In the genomic region with DNA sequence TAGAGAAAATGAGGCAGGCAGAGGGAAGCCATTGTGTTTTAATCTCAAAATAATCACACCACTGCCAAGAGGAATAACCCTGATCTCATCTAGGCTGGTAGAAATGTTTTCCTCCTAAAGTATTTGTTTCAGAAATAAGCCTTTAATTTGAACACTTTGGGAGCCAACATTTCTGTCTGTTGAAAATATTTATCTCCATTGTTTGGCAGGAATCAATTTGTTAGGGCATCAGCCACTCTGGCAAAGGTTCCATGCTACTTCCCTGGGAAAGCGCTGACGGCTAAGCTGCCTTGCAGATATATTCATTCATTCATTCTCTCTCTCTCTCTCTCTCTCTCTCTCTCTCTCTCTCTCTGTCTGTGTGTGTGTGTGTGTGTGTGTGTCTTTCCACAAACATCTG, we compare ENCODE assay signal across 15 mouse cellular contexts.
"Had no signal": no experiment of that assay in that cellular context is flagged by ENCODE, and none has a peak within 500 bp of the region (broad histone marks: within the 10 kb centered on the region; RNA-seq: fewer than 3 reads in every experiment).

No protein-coding gene starts in this region.

- ATAC-seq: midbrain, embryonic 13.5 days had no signal

- H3K4me3 ChIP-seq: megakaryocyte, embryonic 14.5 days; midbrain, embryonic 13.5 days; neural tube, embryonic 12.5 days; stomach, embryonic 15.5 days had no signal

- H3K9me3 ChIP-seq: megakaryocyte, embryonic 14.5 days; midbrain, embryonic 13.5 days; neural tube, embryonic 12.5 days; stomach, embryonic 15.5 days had no signal

- H3K4me2 ChIP-seq: lung, embryonic 14.5 days; midbrain, embryonic 11.5 days; midbrain, embryonic 13.5 days; neural tube, embryonic 12.5 days; stomach, embryonic 15.5 days had no signal

- H3K36me3 ChIP-seq: midbrain, embryonic 13.5 days; neural tube, embryonic 12.5 days; stomach, embryonic 15.5 days had no signal

- H3K9ac ChIP-seq: liver, embryonic 14.5 days; lung, embryonic 14.5 days; midbrain, embryonic 13.5 days; neural tube, embryonic 12.5 days; stomach, embryonic 15.5 days had no signal

- H3K27ac ChIP-seq: liver, embryonic 14.5 days; macrophage; midbrain, embryonic 13.5 days; neural tube, embryonic 12.5 days; stomach, embryonic 15.5 days; stomach, postnatal 0 days had no signal

- DNase-seq: lung, adult 18-20 months; lung, embryonic 14.5 days; lung, postnatal 10 days; right cerebral cortex, postnatal 14 days; thymus, adult 2 months; thymus, postnatal 14 days; thymus, postnatal 36 days had no signal

- H3K27me3 ChIP-seq: megakaryocyte, embryonic 14.5 days; midbrain, embryonic 13.5 days; neural tube, embryonic 12.5 days; stomach, embryonic 15.5 days had no signal
